Mouse (Mus musculus): ENCODE results near the gene Zdhhc11.
"Not testable (repeated sequence)": the region's sequence is repeated elsewhere in the genome, so short reads cannot be mapped to it uniquely, and the experiment has no call there.

The Zdhhc11 gene

GRCm38 (mm10) chr13:74006881-74007280 is 43.2 kb downstream of the Zdhhc11 start:
- not testable (repeated sequence) for DNase-seq (ENCODE audit: low spot score)

- DNase-seq (ENCODE audit: low spot score), result not testable (repeated sequence)
Measured at GRCm38 (mm10) chr13:74008216-74008615, 44.6 kb downstream of the Zdhhc11 start.

GRCm38 (mm10) chr13:74008948-74009718 is 45.5 kb downstream of the Zdhhc11 start, which contains the start of gene Tppp:
Gene Tppp, plus strand, starts transcription at chr13:74009407.
- DNase-seq (ENCODE audit: low spot score), result peak; percentile 88

GRCm38 (mm10) chr13:74009791-74010614 is 46.4 kb downstream of the Zdhhc11 start:
- DNase-seq (ENCODE audit: low spot score), result peak; percentile 4

GRCm38 (mm10) chr13:74010678-74011077 is 47.0 kb downstream of the Zdhhc11 start:
- no peak for DNase-seq (ENCODE audit: low spot score)

- DNase-seq (ENCODE audit: low spot score), result no peak
Measured at GRCm38 (mm10) chr13:74015908-74016307, 52.3 kb downstream of the Zdhhc11 start.

GRCm38 (mm10) chr13:74017426-74017825 is 53.8 kb downstream of the Zdhhc11 start:
- DNase-seq (ENCODE audit: low spot score), result no peak

GRCm38 (mm10) chr13:74019006-74019405 is 55.4 kb downstream of the Zdhhc11 start:
- DNase-seq (ENCODE audit: low spot score), result not testable (repeated sequence)

- peak; percentile 58 for DNase-seq (ENCODE audit: low spot score)
Measured at GRCm38 (mm10) chr13:74025151-74026081, 61.8 kb downstream of the Zdhhc11 start.

- peak; percentile 6 for DNase-seq (ENCODE audit: low spot score)
Measured at GRCm38 (mm10) chr13:74026215-74026614, 62.6 kb downstream of the Zdhhc11 start.

GRCm38 (mm10) chr13:74028116-74028515 is 64.5 kb downstream of the Zdhhc11 start:
- no peak for DNase-seq (ENCODE audit: low spot score)

- DNase-seq (ENCODE audit: low spot score), result no peak
Measured at GRCm38 (mm10) chr13:74029013-74029412, 65.4 kb downstream of the Zdhhc11 start.

- no peak for DNase-seq (ENCODE audit: low spot score)
Measured at GRCm38 (mm10) chr13:74030691-74031090, 67.0 kb downstream of the Zdhhc11 start.

- DNase-seq (ENCODE audit: low spot score), result no peak
Measured at GRCm38 (mm10) chr13:74031133-74031532, 67.5 kb downstream of the Zdhhc11 start.

GRCm38 (mm10) chr13:74034756-74035155 is 71.1 kb downstream of the Zdhhc11 start:
- no peak for DNase-seq (ENCODE audit: low spot score)

- no peak for DNase-seq (ENCODE audit: low spot score)
Measured at GRCm38 (mm10) chr13:74035776-74036175, 72.1 kb downstream of the Zdhhc11 start.

GRCm38 (mm10) chr13:74039926-74040325 is 76.3 kb downstream of the Zdhhc11 start:
- no peak for DNase-seq (ENCODE audit: low spot score)

Data from T-cell, adult 2 months (primary cell).